Mouse (Mus musculus) E14TG2a.4 (cell line): ENCODE results near the gene Spam1.

Experiments
- H3K27me3 ChIP-seq: 2 replicates; pipeline ENCODE4 v1.6.1; 2014; ENCODE audit warnings: low read length, control low read depth; ENCODE audit not compliant: insufficient read depth
- H3K36me3 ChIP-seq: 2 replicates; pipeline ENCODE4 v1.6.1; 2014; ENCODE audit warnings: low read length, control low read depth; ENCODE audit not compliant: insufficient read depth
- H3K4me1 ChIP-seq: replicated peaks from 2 replicates; pipeline ENCODE4 v1.6.1; 2014; ENCODE audit warnings: low read depth, low read length, control low read depth
- H3K4me3 ChIP-seq: replicated peaks from 2 replicates; pipeline ENCODE4 v1.5.1; 2014; ENCODE audit warnings: mild to moderate bottlenecking, low read length
- H3K9me3 ChIP-seq: 2 replicates; pipeline ENCODE4 v1.6.1; 2014; ENCODE audit warnings: low read length, control low read depth
- CTCF ChIP-seq: conservative IDR thresholded peaks from 2 replicates; pipeline ENCODE4 v1.5.1; 2014; ENCODE audit warnings: low read length
- NANOG ChIP-seq: IDR thresholded peaks from 2 replicates; pipeline ENCODE4 v1.6.1; 2014; ENCODE audit warnings: borderline replicate concordance, low read length, mixed read lengths
- POU5F1 ChIP-seq: IDR thresholded peaks from 2 replicates; pipeline ENCODE4 v1.6.1; 2014; ENCODE audit warnings: low read length, borderline replicate concordance

Gene Spam1

DNA sequence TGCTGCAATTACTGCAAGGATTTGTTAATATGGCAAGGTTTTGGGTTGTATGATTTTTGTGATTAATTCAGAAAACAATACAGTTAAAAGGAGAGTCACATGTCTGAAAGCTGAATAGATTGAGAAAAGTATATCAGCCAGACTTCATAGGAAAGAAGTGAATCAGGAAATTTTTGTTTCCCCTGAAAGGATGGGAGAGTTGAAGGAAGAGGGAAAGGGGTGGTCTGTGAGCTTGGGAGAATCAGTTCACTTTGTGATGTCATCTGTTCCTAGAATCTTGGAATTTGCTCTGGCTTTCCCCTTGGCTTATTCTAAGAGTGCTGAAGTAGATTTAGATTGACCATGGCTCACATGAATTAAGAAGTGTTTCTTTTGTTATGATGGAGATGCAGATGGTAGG is at the start of gene Spam1:
TSS of gene Spam1 (plus strand) at position 301 of the 400 bp plus-strand sequence.
- no peak within 1 kb of the TSS for H3K4me3 ChIP-seq
- no peaks in the 10 kb centered on the region for H3K27me3 ChIP-seq
- H3K36me3 ChIP-seq = no peaks in the 10 kb centered on the region
- TF ChIP-seq CTCF = no peak
- no peak for TF ChIP-seq NANOG
- no peak for TF ChIP-seq POU5F1
- H3K9me3 ChIP-seq = no peaks in the 10 kb centered on the region
- no peaks in the 10 kb centered on the region for H3K4me1 ChIP-seq

DNA sequence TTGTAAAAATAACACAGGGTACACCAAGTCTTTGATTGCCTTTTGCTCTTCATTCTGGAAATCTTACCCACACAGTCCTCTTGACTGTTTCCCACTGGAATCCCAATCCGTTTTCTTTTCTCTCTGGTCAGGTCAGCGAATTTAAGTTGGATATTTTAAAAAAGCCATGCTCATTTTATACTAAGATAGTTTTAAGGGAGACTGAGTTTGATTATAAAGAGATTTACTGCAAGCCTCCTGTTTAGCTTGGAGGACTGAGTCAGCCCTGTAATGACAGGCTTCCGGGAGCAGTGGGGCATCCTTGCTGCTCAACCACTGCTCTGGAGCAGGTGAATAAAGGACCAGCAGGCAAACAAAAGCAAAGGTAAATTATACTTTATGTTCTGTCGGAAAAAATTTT is 43.0 kb upstream of the Spam1 start, which contains the start of gene Hyal4:
TSS of gene Hyal4 (plus strand) at position 301 of the 400 bp plus-strand sequence.
- no peaks in the 10 kb centered on the region for H3K4me1 ChIP-seq
- no peaks in the 10 kb centered on the region for H3K27me3 ChIP-seq
- TF ChIP-seq CTCF (no peak), NANOG (no peak), POU5F1 (no peak)
- no peaks in the 10 kb centered on the region for H3K9me3 ChIP-seq
- no peaks in the 10 kb centered on the region for H3K36me3 ChIP-seq
- no peak within 1 kb of the TSS for H3K4me3 ChIP-seq

DNA sequence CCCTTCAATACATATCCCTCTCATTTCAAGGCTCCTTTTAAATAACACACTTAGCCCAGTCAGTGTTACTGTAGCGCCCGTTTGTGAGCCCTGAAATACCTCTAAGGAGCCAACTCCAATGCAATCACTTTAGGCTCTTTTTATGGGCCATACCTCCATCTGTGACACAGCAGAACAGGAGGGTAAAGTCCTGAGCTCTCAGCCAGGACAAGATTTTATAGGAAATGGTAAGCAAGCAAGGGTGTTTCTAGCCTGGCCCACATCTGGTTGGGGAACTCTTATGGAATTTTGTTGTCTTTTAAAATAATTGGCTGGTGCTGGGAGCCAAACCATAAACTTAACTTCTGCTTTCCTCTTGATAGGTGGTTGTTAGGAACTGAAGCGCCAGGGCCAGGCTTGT is 31.7 kb upstream of the Spam1 start:
- Histone ChIP-seq H3K4me3 (no peak overlapping the region), H3K9me3 (peaks cover 7% of the 10 kb centered on the region; the same call in 1 of the 2 replicates), H3K4me1 (no peaks in the 10 kb centered on the region), H3K36me3 (no peaks in the 10 kb centered on the region), H3K27me3 (no peaks in the 10 kb centered on the region)
- TF ChIP-seq CTCF (no peak), POU5F1 (no peak), NANOG (no peak)

DNA sequence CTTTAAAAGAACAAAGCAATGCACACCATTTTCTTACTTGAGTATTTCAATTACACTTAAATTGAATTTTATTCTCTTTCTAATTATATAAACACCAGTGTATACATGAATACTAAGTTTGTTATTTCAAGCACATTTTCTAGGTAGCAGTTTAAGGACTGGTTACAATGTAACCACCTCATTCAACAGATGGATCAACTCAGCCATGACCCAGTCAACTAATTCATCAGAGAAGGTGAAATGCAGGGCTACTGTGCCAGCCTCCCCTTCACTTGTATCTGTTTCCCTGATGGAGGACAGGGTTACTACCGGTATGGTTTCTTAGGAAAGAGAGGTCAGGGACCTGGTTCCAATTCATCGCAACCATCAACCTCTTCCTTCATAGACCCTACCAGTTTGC is 24.7 kb upstream of the Spam1 start:
- Histone ChIP-seq H3K9me3 (no peaks in the 10 kb centered on the region), H3K27me3 (no peaks in the 10 kb centered on the region), H3K4me3 (no peak overlapping the region), H3K36me3 (no peaks in the 10 kb centered on the region), H3K4me1 (no peaks in the 10 kb centered on the region)
- TF ChIP-seq CTCF (no peak), POU5F1 (no peak), NANOG (no peak)

DNA sequence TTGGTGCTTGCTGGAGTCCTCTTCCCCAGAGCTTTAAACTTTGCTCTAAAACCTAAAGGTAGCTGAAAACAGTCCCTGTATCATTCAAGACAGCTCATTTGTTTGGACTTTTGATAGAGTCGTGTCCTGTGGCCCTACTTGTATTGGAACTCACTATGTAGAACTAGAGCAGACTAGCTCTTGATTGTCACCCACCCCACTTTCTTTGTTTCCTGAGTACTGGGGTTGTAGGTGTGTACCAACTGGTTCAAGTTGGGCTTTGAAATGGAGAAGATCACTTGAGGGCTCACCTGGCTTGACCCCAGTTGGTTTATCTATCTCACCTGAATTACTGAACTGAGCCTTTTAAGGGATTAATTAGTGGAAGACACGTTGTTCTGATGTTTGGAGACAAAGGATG is 11.8 kb upstream of the Spam1 start:
- no peaks in the 10 kb centered on the region for H3K4me1 ChIP-seq
- TF ChIP-seq CTCF = no peak
- no peak for TF ChIP-seq POU5F1
- peak; percentile 68 for TF ChIP-seq NANOG
- H3K4me3 ChIP-seq = no peak overlapping the region
- no peaks in the 10 kb centered on the region for H3K9me3 ChIP-seq
- H3K27me3 ChIP-seq = no peaks in the 10 kb centered on the region
- H3K36me3 ChIP-seq = no peaks in the 10 kb centered on the region

DNA sequence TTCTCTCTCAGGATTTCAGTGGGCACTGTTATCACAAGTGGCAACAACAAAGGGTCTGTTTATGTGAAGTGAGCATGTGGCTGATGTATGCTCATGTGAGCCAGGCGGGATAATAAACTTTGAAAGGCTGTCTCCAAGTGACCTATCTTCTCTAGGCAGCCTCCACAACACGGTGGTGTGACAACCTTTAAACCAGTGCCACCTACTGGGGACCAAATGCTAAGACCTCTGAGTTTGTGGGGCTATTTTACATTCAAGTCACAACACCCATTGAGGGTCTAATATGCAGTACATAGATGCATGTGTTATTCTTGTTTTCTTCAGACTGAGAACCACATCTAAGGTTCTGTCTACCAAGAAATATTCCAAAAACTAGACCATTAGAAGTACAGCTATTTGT is 31.1 kb downstream of the Spam1 start:
- Histone ChIP-seq H3K4me1 (no peaks in the 10 kb centered on the region), H3K4me3 (no peak overlapping the region), H3K36me3 (no peaks in the 10 kb centered on the region), H3K9me3 (peaks cover 11% of the 10 kb centered on the region), H3K27me3 (no peaks in the 10 kb centered on the region)
- TF ChIP-seq CTCF (no peak), POU5F1 (no peak), NANOG (no peak)
